Mouse (Mus musculus) layer of hippocampus, postnatal 36 days (tissue): ENCODE measurements at regions not wholly inside any gene's neighbourhood (a gene's known extent, or its start where the extent isn't known, plus 50 kb on each side); places are given as distances from the start of the nearest gene placed in this dataset.

Experiments used
- DNase-seq, 2 experiments: peaks; one replicate each; pipeline ENCODE4 v3.0.0; 2022

GRCm38 (mm10) chr12:73446148-73446547 lies 100.0 kb downstream of the Tmem30b start:
- DNase-seq = no peak

- no peak for DNase-seq
These were observed 100.6 kb downstream of the Tmem30b start for GRCm38 (mm10) chr12:73445562-73445961.

- DNase-seq = no peak
These were observed 101.1 kb downstream of the Tmem30b start for GRCm38 (mm10) chr12:73445128-73445527.

- DNase-seq = no peak
These were observed 104.9 kb downstream of the Tmem30b start for GRCm38 (mm10) chr12:73441326-73441725.

GRCm38 (mm10) chr12:73434684-73435083 lies 111.5 kb downstream of the Tmem30b start:
- DNase-seq = no peak

GRCm38 (mm10) chr12:73432546-73432945 lies 113.6 kb downstream of the Tmem30b start:
- DNase-seq = no peak

GRCm38 (mm10) chr12:73428171-73428570 lies 118.0 kb downstream of the Tmem30b start:
- no peak for DNase-seq

- no peak for DNase-seq
These were observed 121.4 kb downstream of the Tmem30b start for GRCm38 (mm10) chr12:73424814-73425213.

- DNase-seq = no peak
These were observed 129.1 kb downstream of the Tmem30b start for GRCm38 (mm10) chr12:73417101-73417500.

GRCm38 (mm10) chr12:73416367-73416897 lies 129.8 kb downstream of the Tmem30b start:
- DNase-seq = no peak

- DNase-seq = no peak
These were observed 129.3 kb downstream of the Slc38a6 start for GRCm38 (mm10) chr12:73415856-73416366.

- DNase-seq = no peak
These were observed 127.0 kb downstream of the Slc38a6 start for GRCm38 (mm10) chr12:73413439-73414196.

GRCm38 (mm10) chr12:73412500-73412899 lies 125.9 kb downstream of the Slc38a6 start:
- DNase-seq = no peak

- no peak for DNase-seq
These were observed 124.3 kb downstream of the Slc38a6 start for GRCm38 (mm10) chr12:73410924-73411323.

- no peak for DNase-seq
These were observed 123.0 kb downstream of the Slc38a6 start for GRCm38 (mm10) chr12:73409481-73410085.

- DNase-seq = no peak
These were observed 122.0 kb downstream of the Slc38a6 start for GRCm38 (mm10) chr12:73408614-73409013.

- no peak for DNase-seq
These were observed 121.6 kb downstream of the Slc38a6 start for GRCm38 (mm10) chr12:73408165-73408564.

GRCm38 (mm10) chr12:73406556-73407087 lies 120.0 kb downstream of the Slc38a6 start:
- no peak for DNase-seq

GRCm38 (mm10) chr12:73405583-73405982 lies 119.0 kb downstream of the Slc38a6 start:
- no peak for DNase-seq

- DNase-seq = no peak
These were observed 118.5 kb downstream of the Slc38a6 start for GRCm38 (mm10) chr12:73405106-73405505.

GRCm38 (mm10) chr12:73403906-73404474 lies 117.4 kb downstream of the Slc38a6 start:
- no peak for DNase-seq
